Mouse (Mus musculus) embryo, embryonic 9.5 days (tissue): ENCODE measurements around the gene Calu.
"Not testable (repeated sequence)": the region's sequence is repeated elsewhere in the genome, so short reads cannot be mapped to it uniquely, and the experiment has no call there.

ENCODE experiments used
- DNase-seq: peaks from one replicate; pipeline ENCODE4 v3.0.0-alpha.2; 2017; ENCODE audit errors: extremely low spot score

Gene Calu

DNA sequence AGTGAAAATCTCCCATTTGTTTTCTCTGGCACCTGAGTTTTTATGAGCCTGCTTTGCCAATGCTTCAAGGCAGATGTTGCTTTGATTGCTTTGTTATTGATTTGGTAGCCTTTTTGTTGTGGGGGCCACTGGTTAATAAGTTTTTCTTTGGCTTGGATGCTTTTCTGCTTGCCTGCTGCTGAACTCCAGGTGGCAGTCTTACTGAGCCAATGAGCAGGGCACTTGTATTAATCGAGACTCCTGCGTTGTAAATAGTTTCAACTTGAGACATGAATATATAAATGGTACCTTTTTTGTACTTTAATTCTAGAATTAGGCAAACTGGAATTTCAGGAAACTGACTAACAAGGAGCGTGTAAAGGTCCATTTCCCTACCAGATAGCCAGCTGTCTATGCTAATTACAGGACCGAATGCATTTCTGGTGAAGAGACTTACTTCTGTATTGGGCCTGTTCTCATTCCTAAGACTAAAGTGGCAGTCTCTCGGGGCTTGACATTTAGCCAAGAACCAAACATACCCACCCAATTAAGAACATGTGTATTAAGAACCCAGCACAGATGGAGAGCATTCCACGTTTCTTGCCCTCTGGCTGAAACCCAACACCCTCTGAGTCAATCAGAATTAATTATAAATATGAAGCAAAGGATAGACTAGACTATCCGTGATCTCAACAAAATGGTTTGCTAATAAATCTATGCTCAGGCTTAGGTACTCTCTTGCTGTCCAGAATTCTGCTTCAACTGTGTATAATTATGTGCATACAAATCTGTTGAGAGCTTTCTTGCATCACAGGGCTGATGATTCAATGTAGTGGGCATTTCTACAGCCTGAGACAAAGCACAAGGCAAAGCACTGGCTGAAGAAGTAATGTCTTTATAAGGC lies 14.6 kb downstream of the Calu start:
- no peak for DNase-seq

DNA sequence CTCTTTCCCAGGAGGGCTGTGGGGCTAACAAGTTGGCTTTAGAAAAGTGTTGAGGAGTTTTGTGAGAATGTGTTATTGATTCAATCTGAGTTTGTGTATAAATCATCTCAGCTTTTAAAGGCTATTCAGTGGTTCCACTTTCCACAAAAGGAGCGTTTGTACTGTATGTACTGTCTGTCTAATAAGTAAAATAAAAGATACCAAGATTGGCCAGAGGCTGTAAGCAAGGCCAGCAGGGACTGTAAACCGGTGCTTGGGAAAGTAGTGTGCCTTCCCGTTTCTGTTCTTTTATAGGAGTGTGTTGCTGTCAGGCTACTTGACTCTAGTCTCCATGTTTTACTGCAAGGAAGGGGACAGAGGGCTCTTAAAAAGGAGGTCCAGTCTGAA lies 15.3 kb downstream of the Calu start:
- no peak for DNase-seq

DNA sequence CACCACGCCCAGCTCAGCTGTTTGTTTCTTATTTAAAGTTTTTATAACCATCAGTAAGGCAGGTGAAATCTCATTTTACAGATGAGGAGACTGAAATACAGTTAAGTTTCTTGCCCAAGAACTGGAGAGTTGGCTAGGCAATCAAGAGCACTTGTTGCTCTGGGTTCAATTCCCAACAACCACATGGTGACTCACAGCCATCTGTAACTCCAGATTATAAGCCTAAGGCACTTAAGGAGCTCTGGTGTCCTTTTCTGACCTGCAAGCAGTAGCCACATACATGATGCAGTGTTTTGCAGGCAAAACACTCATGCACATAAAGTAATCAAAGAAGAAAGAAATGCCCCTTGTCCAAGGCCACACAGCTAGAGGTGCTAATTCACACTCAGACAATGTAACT lies 17.4 kb downstream of the Calu start:
- DNase-seq = no peak

DNA sequence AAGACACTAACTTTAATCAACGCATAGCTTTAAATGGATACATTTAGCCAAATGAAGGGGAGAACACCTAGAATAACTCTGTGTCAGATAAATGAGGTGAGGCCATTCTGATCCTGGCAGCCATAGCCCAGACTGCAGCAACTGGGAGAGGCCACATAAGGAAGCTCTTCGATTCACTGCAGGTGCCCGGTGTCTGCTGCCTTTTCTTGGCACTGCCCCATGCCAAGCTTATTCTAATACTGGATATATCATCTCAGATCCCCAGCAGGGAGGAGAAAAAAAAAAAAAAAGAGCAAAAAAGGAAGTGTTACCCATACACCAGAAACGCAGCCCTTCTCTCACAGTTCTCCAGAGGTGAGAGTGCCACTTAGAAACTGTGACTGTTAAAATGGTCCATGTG lies 29.5 kb downstream of the Calu start:
- no peak for DNase-seq

DNA sequence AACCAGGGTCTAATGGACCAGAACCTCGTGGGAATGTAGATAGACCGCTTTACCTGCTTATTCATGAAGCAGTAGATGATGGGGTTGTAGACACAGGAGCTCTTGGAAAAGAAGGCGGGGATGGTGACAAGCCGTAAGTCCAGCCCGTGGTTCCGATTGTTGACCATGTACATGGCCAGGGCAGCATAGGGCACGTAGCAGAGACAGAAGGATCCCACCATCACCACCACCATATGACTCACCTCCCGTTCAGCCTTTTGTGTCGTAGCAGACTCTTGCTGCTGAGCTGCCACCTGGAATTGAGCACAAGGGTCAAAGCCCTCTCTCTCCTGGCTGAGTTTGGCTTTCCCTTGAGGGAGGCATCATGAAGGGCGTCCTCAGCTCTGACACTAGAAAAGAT lies 30.8 kb downstream of the Calu start:
- no peak for DNase-seq

DNA sequence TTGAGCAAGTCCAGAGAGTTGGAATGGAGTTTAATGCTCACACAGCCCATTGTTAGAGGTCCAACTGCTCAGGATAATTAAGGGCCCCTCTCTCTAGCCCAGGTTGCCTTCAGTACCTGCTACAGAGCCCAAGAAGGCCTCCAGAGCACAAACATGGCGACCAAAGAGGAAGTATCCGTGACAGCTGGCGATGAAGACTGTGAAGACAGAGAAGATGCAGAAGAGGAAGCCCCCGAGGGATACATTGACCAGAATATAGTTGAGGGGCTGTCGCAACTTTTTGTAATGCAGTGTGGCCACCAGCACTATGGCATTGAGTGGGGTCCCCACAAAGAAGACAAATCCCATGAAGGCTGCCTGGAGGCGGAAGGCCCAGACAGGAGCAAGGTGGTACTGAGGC lies 32.1 kb downstream of the Calu start:
- no peak for DNase-seq

DNA sequence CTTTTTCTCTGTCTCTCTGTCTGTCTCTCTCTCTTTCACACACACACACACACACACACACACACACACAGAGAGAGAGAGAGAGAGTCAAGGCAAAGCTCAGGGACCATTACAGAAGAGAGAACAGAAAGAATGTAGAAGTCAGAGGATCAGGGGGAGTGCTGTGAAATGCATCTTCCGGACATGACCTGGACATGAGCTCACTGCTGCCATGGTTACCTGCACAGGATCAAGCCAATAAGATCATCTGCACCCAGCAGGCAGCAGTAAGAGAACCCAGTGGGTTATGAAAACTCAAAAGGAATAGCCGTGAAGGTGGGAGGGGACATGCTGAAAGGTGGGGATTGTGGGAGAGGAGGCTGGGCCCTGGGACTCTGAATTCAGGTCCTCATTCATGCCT lies 34.6 kb downstream of the Calu start:
- DNase-seq = no peak

DNA sequence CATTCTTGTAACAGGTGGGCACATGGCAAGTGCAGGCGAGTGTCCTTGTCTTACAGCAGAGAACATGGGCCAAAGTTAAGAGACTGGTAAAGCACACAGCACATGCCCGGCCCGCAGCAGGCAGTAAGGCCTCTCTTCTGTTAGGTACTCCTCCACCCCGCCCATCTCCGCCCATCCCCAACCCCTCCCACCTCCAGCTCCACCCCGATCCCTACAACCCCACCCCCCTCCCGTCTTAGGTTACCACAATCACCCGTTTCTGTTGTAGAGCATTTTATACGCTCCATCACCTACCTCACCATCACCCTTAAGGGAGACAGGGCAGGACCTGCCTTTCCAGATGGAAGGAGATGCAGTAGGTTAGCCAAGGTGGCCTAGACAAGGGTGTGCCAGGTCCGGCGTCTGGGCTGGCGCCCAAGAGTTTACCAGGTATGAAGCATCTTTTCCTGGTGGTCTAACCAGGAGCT lies 40.2 kb downstream of the Calu start, which contains the start of gene Opn1sw:
Gene Opn1sw, minus strand, starts transcription at position 417 of the 467 bp plus-strand sequence.
- peak; percentile 71 for DNase-seq

DNA sequence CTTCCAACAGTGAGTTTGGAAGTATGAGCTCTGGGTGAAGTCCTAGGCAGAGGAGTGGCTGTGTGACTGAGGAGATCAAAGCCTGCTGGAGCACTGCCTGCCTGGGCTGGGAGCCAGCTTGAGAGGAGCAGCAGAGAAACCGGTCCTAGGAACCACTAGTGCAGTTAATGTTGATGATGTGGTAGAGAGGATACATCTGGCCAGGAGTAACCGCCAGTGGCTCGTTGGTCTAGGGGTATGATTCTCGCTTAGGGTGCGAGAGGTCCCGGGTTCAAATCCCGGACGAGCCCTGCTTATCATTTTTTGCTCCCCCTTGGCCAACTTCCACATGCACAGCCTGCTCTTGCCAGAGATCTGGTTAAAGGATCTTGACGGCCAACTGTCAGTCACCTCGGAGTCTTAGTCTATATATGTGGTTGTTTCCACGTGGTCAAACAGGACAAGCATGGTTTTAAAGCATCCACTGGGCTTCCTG lies 40.8 kb downstream of the Calu start:
- DNase-seq = peak; percentile 84

DNA sequence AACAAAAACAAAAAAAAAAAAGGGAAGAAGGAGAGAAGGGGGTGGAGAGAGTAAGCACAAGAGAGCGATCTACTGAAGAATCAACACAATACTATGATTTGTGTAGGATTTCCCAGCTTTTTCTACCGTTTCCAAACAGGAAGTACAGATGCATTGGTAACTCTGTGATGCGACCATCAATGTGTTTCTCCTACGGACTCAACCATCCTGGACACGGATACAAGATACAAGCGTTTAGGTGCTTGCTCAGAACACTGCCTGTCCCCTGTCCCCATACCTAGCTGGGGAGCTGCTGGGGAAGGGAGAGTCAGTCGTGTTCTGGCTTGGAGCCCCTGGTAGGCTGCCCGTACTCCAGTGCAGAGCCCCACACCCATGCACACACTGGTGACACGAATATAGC lies 41.6 kb downstream of the Calu start:
- no peak for DNase-seq

DNA sequence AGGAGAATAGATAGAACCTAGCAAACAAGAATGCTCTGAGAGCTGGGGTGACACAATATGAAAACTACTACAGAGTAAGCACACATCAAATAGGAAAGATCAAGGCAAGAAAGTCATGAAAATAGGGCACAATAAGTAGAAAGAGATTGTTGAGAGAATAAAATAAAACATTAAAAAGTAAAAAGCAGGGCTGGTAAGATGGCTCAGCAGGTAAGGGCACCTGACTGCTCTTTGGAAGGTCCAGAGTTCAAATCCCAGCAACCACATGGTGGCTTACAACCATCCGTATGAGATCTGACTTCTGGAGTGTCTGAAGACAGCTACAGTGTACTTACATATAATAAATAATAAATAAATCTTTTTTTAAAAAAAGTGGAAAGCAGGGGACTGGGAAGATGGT lies 42.6 kb downstream of the Calu start:
- not testable (repeated sequence) for DNase-seq

DNA sequence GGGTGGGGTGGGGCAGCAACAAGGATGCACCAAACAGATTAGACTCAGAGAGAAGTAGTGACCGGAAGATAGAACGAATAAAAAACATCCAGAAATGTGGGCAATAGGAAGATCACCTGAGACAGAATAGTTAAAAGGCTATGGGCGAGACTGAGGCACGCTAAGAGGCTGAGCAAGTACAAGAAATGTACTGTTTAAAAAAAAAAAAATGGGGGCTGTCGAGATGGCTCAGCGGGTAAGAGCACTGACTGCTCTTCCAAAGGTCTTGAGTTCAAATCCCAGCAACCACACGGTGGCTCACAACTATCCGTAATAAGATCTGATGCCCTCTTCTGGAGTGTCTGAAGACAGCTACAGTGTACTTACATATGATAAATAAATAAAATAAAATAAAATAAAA lies 43.4 kb downstream of the Calu start:
- not testable (repeated sequence) for DNase-seq

DNA sequence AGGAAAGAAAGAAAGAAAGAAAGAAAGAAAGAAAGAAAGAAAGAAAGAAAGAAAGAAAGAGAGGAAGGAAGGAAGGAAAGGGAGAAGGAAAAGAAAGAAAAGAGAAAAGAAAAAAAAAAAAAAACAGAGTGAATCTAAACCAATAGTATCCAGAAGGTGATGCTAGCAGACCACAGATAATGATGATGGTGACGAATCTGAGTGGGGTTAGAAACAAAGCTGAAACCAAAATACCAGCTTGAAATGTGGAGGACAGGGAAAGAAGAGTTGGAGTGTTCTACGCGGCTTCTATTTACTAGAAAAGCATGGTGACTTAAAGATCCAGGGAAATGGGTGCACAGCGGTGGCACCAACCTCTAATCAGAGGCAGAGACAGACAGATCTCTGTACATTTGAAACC lies 43.9 kb downstream of the Calu start:
- no peak for DNase-seq

DNA sequence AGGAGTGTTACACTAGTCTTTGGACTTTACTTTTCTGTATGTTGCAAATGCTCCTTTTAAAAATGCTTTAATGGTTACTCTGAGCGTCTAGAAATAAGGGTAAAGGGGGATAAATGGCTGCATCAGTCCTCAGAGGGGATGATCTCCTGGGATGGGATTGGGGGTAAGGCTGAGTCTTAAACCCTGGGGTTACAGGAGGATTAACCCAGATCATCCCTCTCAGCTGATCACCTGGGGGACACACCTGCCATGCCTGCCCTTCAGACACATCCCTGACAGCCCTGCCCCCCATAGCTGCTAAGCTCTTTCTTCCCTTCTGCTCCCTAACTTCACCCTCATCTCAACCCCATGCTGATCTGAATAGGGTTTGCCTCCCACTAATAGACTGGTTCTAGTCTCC lies 46.4 kb downstream of the Calu start:
- no peak for DNase-seq

DNA sequence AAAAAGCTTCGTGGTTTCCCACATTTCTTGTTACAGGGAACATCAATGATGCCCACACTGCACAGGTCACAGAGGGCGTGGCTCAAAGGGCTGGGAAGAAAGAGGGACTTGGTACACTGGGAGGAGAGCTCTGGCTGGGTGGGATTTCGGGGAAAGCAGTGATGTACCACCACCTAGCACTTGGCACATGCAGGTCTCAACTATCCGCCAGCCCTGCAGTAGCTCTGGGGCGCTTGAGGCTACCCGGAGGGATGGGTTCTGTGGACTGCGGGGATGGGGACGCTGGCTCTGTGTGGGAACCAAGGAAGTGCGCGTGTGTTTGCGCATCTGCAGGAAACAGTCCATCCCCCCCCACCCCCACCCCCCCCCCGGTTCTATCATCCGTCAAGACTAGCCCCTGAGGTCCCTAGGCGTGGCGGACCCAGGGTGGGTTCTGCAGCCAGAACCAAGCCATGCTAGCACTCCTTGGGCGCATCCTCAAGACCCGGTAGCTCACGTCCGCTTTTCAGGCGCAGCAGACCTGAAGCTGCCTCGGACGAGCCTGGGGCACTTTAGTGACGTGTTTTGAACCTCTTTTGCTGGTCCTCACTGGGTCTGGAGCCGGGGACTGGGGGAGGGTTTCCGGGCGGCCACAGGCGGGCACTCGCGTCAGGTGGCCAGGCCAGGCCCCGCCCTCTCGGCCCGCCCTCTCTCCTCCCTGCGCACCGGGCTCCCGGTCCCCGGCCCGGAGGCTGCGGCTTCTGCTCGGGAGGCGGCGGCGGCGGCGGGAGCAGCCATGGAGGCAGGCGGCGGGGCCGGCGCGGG lies 48.2 kb downstream of the Calu start, which contains the start of gene Ccdc136:
Gene Ccdc136, plus strand, starts transcription at position 400 of the 804 bp plus-strand sequence.
- DNase-seq = peak; percentile 80

DNA sequence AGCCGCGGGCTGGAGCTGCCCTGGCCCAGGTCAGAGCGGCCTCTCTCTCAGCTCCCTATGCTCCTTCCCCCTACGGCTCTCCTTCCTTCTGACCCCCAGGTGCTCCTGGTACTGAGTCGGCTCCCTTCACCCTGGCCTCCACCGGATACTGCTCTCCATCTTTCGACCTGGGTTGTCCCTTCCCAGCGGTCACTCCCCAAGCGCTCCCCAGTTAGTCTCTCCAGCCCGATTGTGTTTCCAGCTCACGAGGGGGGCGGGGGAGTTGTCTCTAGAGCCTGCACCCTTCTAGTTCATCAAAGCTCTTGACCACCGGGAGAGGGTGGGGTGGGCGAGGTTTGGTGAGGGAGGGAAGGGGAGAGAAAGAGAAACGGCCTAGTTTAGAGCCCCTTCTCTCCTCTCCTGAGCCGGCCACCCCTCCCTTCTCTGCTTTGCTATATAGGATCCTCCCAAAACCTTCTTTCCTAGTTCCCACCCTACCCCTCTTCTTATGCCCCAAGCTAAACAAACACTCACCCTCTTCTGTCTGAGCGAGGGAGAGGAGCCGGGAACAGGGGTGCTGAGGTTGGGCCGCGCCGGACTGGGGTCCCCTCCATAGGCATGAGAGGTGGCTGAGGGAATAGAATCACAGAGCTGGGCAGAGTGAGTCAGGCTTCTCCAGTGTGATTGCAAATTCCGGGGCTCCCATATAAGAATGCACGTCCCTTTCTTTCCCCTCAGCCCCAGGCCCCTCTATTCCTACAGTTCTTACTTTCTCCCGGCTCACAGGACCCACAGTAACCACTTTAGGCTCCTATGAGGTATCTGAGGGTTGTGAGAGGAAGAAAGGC lies 49.1 kb downstream of the Calu start:
- DNase-seq = no peak

DNA sequence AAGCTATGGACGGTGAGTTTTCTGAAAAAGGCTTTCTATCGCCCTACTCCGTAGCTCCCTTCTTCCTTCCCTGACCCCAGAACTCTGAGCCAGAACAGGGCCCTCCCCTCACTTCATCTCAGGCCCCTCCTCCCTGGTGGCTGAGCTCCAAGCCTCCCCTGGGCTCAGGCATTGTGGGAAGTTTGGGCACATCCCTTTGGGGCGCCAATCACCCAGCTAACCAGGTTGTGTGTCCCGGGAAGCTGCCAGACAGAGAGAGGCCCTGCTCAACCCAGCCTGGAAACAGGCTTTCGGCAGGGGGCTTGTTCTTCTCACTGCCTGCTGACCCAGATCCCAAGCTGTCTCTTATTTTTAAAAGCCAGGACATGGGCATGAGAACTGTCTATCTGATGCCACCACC lies 49.7 kb downstream of the Calu start:
- peak; percentile 15 for DNase-seq

DNA sequence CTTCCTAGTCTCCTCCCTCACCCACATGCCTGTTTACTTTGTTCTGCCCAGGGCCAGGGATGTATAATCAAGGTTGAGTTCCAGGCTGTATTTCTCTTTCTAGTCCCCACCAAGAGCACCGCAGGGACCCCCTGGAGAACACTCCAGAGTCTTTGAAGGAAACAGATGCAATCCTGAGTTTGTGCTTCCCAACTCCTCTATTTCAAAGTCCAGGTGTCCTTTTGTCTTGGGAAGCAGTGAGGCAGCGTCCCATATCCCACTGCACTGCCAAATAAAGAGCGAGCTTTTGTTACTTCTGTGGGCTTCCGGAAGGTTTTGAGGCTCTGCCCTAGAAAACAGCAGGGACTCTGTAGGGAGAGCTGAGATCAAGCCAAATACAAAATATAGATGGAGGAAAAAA lies 52.0 kb downstream of the Calu start:
- no peak for DNase-seq

DNA sequence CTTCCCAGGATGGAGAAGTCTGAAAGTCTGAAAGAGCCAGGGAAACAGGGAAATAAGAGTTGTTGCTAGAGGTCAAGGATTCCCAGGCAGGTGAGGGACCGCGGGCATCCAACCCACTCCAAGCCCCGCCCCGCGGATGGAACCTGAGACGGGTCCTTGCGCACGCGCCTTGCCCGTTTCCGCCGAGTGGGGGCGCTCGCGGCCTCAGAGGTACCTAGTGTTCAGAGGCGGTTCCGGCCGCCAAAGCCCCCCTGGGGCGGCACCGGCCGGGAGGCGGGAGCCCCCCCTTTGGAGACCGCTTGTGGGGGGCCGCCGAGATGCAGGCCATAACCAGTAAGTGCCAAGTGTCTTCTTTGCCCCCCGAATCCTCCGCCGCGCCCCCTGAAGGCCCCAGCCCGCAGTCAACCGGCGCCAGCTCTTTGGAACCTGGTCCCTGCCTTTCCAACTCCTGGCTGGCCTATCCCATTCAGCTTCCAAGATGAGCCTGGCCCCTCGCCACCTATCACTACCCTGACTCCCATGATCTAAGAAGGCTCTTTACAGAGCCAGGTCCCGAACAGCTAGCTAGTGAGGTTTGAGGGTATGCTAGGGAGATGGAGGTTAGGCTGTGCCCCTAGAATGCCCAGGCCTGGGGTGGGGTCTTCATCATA lies 54.9 kb downstream of the Calu start:
- DNase-seq = peak; percentile 60

DNA sequence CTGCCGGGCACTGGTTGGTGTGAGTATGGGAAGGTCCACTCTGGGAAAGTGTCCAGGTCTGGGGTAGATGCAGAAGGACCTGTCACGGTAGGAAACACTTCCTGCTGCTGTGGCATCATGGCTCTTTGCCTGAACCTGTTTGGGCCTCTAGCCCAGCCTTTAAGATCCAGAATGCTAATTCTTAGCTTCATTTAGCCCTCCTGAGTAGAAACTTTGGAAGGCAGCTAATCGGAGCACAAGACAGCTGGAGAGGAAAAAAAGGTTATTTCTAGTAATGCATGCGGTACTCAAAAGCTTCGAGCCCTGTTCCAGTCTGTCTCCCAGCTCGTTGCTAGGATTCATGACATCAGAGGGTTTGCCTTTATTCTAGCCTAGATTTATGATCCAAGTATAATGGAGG lies 58.5 kb downstream of the Calu start:
- DNase-seq = no peak

DNA sequence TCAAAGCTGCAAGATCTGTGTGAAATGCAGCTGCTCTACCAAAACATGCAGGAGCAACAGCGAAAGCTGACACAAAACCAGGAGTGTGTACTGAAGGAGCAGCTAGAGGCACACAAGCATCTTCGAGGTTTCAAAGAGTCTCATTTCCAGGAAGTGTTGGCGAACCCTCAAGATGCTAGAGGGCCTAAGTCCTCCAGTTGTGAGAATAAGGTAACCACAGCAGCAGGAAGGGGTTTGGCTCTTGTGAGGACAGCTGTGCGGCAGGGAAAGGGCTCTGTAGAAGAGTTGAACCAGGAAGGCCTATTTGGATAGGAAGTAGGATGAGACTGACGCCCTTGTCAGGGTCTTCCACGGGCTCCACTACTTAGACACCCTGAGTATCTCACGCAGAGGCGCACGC lies 67.6 kb downstream of the Calu start:
- DNase-seq = no peak
